Mouse (Mus musculus): ENCODE measurements around the gene Dct.

Gene Dct

GRCm38 (mm10) chr14:118042066-118042762 is 9.8 kb downstream of the Dct start:
- no peak for DNase-seq

GRCm38 (mm10) chr14:118040550-118041250 is 11.3 kb downstream of the Dct start:
- DNase-seq = no peak

GRCm38 (mm10) chr14:118039074-118039473 is 13.0 kb downstream of the Dct start:
- DNase-seq = no peak

GRCm38 (mm10) chr14:118027564-118027963 is 24.5 kb downstream of the Dct start:
- no peak for DNase-seq

- no peak for DNase-seq
Measured at GRCm38 (mm10) chr14:118021867-118022543, 30.0 kb downstream of the Dct start.

DNA sequence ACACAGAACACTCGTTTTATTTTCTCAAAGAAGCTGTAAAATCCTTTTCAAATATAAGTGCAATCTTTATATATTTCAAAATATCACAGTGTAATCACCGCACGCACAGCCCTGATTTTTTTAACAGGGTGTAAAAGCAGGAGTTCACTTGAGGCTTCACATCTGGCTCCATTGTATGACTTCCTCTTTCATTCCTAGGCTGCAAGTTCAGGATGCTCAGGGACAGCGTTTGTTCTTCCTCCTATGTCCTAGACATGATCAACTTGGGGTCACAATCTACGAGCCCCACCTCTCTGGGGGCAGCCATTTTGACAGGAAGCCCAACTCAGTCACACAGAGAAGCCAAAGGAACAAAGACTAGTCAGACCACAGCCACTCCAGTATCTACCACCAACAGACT is 32.7 kb downstream of the Dct start:
- DNase-seq = no peak

DNA sequence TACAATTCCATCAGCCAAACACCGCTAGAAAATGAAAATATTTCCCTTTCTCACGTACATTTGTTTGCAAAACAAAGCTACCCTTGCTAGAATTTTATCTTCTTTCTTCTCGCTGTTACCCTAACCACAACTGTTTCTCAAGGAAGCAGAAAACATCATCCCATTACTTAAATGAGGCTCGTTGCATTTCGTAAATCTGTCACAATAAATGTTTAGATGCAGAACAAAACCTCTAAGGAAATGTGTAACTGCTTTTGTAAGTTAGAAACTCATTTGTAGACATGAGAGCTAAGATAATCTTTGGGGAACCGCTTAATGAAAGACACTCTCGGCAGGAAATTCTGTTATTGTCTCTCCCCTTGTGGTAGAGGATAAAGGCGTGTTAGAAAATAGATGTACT is 38.8 kb downstream of the Dct start:
- no peak for DNase-seq

- no peak for DNase-seq
Measured at GRCm38 (mm10) chr14:118009541-118009940, 42.5 kb downstream of the Dct start.

DNA sequence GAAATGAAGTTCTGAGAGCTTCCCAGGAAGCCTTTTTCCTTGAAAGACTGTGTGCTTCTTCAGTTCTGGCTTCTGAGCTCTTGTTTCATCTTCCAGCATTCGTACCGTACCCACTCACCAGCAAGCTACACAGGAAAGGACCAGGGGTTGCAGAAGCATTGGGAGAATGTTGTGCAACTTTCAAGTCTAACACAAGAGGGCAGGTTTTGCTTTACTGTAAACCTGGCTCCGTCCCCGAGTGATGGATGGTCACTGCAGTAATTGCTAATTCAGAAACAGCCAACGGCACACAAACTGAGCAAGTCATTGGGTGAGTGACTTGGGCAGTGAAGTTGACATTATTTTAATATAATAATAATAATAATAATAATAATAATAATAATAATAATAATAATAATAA is 46.3 kb downstream of the Dct start:
- no peak for DNase-seq

GRCm38 (mm10) chr14:118004434-118004833 is 47.6 kb downstream of the Dct start:
- DNase-seq = no peak

DNA sequence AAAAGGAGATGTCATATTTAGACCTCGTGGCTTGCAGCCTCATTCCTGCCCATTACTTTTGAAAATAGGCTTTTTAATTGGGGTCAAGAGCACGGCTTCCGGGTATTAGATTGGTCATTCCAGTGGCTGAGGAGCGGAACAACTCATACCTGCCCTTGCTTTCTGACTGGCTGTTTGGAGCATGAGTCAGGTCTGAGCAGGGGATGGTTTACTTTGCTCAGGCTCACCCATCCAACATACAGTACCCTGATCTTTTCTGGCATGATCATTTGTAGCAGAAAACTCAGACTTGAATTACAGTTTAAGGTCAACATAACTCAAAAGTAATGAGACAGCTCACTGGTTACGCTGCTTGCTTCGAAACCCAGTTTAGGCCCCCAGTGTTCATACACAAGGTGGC is 58.2 kb downstream of the Dct start:
- no peak for DNase-seq

- no peak for DNase-seq
Measured at GRCm38 (mm10) chr14:117992600-117993256, 59.3 kb downstream of the Dct start.

DNA sequence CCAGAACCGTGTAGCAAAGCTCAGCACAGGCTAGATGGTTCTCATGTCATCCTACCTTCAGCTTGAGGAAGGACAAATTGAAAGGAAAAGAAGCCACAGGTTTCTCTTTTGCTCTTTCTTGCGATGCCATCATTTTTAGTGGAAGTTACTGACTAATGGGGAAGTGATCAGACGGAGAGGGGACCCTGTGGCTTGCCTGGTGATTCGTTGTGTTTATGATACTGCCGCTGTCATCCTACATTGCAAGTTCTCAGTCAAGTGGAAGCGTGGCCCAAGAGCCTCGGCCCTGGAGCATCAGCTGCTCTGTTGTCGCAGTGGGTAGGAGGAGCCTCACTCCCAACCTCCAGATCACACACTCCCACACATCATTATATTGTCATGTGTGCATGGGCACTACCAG is 61.8 kb downstream of the Dct start:
- DNase-seq = no peak

DNA sequence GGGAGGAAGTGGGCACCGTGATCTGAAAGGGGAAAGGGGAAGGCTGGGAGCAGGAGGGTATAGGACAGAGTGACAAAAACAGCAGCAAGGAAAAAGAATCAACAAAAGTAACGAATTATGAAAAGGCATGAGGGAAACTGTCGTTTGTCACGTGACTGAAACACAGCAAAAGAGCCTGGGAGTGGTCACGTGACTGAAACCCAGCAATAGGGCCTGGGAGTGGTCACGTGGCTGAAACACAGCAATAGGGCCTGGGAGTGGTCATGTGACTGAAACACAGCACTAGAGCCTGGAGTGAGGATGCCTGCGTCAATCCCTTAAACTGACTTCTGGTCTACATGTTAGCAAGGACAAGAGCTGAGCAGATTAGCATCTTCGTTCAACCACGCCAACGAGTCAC is 63.6 kb downstream of the Dct start:
- DNase-seq = no peak

GRCm38 (mm10) chr14:117981532-117981931 is 70.5 kb downstream of the Dct start:
- no peak for DNase-seq

DNA sequence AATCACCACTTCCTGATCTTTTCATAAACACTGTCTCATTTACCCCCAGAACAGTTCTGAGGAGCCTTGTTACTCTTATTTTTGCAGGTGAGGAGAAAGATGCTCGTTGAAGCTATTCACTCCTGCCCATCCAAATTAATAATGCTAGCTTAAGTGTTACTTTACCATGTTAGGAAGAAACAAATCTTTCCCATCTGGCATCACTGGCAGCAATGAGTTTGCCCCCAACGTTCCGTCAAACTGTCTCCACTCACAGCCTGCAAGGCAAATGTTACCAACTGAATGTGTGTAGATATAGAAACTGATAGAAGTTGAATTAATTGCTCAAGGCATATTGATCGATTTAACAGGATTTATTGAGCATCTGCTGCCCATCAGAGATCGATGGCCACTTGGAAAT is 79.5 kb downstream of the Dct start:
- no peak for DNase-seq
